Mouse (Mus musculus) CH12F3 (cell line): ENCODE measurements around the gene Nsg2.

Experiments
- in situ Hi-C: fragments of 300-500 bp; cut with MboI; formaldehyde crosslinking; loops from 2 replicates; pipeline ENCODE4 v1.14.3; 2020; ENCODE audit warnings: low sequenced_read_pairs

Gene Nsg2

GRCm38 (mm10) chr11:32011867-32012603 lies 11.8 kb downstream of the Nsg2 start:
- in situ Hi-C loops = no loop called here

- in situ Hi-C loops = no loop called here
These were observed 12.8 kb downstream of the Nsg2 start for GRCm38 (mm10) chr11:32013014-32013427.

- in situ Hi-C loops = no loop called here
These were observed 13.3 kb downstream of the Nsg2 start for GRCm38 (mm10) chr11:32013561-32013960.

GRCm38 (mm10) chr11:32018201-32018600 lies 17.9 kb downstream of the Nsg2 start:
- in situ Hi-C loops = no loop called here

- in situ Hi-C loops = no loop called here
These were observed 20.0 kb downstream of the Nsg2 start for GRCm38 (mm10) chr11:32020031-32020965.

- in situ Hi-C loops = no loop called here
These were observed 26.4 kb downstream of the Nsg2 start for GRCm38 (mm10) chr11:32026634-32027033.

- in situ Hi-C loops = no loop called here
These were observed 27.4 kb downstream of the Nsg2 start for GRCm38 (mm10) chr11:32027474-32028342.

- in situ Hi-C loops = no loop called here
These were observed 28.3 kb downstream of the Nsg2 start for GRCm38 (mm10) chr11:32028605-32029004.

GRCm38 (mm10) chr11:32029356-32029755 lies 29.1 kb downstream of the Nsg2 start:
- in situ Hi-C loops = no loop called here

GRCm38 (mm10) chr11:32031396-32031795 lies 31.1 kb downstream of the Nsg2 start:
- in situ Hi-C loops = no loop called here

- in situ Hi-C loops = no loop called here
These were observed 31.8 kb downstream of the Nsg2 start for GRCm38 (mm10) chr11:32032053-32032452.

- in situ Hi-C loops = no loop called here
These were observed 35.6 kb downstream of the Nsg2 start for GRCm38 (mm10) chr11:32035831-32036230.

- in situ Hi-C loops = no loop called here
These were observed 39.4 kb downstream of the Nsg2 start for GRCm38 (mm10) chr11:32039656-32040055.

GRCm38 (mm10) chr11:32057389-32057788 lies 57.1 kb downstream of the Nsg2 start:
- in situ Hi-C loops = no loop called here

GRCm38 (mm10) chr11:32057861-32058260 lies 57.6 kb downstream of the Nsg2 start:
- in situ Hi-C loops = no loop called here

- in situ Hi-C loops = no loop called here
These were observed 60.8 kb downstream of the Nsg2 start for GRCm38 (mm10) chr11:32061020-32061419.

- in situ Hi-C loops = no loop called here
These were observed 61.6 kb downstream of the Nsg2 start for GRCm38 (mm10) chr11:32061874-32062273.

GRCm38 (mm10) chr11:32063775-32064510 lies 63.7 kb downstream of the Nsg2 start:
- in situ Hi-C loops = no loop called here

GRCm38 (mm10) chr11:32064511-32064862 lies 64.2 kb downstream of the Nsg2 start:
- in situ Hi-C loops = no loop called here

- in situ Hi-C loops = no loop called here
These were observed 68.7 kb downstream of the Nsg2 start for GRCm38 (mm10) chr11:32068736-32069490.
